Mouse (Mus musculus) lung, adult 2 months (tissue): ENCODE results near the gene Gpr107.

Source experiments
- CTCF ChIP-seq: fragments of 200-500 bp; IDR thresholded peaks from 2 replicates; pipeline ENCODE4 v1.5.1; 2011; ENCODE audit warnings: mild to moderate bottlenecking, low read length, control low read depth; ENCODE audit not compliant: insufficient read depth
- POLR2A ChIP-seq: fragments of 200-500 bp; IDR thresholded peaks from 2 replicates; pipeline ENCODE4 v1.6.1; 2011; ENCODE audit warnings: low read depth, mild to moderate bottlenecking, control low read depth, low read length, borderline replicate concordance; ENCODE audit errors: extremely low read depth

DNA sequence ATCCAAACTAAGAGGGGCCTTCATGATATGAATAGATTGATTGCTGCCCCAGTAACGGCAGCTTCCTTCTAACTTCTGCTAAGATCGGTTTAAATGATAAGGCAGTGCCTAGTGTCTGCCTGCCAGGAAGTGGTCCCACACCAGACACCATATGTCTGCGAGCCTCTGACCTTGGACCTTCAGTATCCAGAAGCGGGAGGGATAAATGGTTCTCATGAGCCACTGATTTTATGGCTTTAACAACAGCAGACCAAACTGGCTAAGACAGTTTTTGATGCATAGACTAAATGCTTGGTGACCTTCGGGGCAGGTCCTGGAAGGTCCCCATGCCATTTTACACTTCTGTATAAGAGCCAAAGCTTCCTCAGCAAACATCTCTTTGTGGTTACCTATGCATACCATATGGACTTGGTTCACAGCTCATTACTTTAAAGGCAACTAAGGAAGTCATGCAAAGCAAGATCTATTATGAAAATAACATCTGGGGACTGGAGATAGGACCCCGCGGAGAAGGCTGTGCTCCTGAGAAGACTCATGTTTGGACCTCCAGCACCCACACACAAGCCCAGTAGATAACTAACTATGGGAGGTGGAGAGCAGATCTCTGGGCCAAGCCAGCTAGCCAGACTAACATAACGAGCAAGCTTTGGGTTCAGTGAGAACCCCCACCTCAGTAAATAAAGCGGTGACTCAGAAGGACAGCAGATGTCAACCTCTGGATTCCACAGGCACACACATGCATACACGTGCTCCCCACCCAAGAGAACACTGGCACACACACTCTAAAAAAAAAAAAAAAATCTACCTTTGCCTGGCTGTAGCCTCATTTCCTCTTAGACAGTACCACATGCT is 36.8 kb upstream of the Gpr107 start:
- TF ChIP-seq CTCF: no peak
- no peak for TF ChIP-seq POLR2A
